Mouse (Mus musculus): ENCODE results near the gene Ssbp2. TPM values are rescaled to one million over a fixed set of nuclear protein-coding genes. Genes with fewer than 3 reads are reported as not detected.

The Ssbp2 gene
- polyA plus RNA-seq, 1 experiment, result 75.2 TPM

DNA sequence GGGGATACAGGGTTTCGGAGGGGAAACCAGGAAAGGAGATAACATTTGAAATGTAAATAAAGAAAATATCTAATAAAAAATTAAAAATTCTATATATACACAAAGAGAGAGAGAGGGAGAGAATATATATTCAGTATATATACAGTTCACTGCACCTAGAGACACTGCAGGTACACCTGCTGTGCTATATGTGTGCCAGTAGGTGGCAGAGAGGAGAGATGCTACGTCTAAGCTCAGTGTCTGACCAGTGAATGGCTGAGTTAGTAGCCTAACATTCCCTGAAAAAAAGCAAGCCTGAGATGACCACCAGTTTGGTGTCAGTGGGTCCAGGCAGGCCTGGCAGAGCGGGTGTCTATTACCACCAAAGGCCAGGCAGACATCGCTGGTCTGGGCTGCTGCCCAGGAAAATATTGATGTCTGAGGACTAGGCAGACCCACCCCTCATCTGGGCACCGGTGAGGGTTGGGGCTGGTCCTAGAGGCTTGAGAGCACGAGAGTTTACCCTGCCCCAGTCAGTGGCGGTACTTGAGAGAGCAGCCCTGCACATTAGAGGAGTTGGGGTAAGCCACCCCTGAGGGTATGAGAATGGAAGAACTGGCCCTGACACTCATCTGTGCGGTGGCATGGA lies 263.1 kb downstream of the Ssbp2 start:
- Histone ChIP-seq H3K27ac (ENCODE audit: insufficient read depth, low read length) (no peak overlapping the region), H3K27me3 (ENCODE audit: control insufficient read depth, insufficient read depth, low read length) (no peaks in the 10 kb centered on the region), H3K4me1 (ENCODE audit: control insufficient read depth, insufficient read depth, low read length) (no peaks in the 10 kb centered on the region), H3K4me3 (replicated peaks; ENCODE audit: insufficient read depth, low read depth, low read length) (no peak overlapping the region)
- TF ChIP-seq POLR2A (IDR thresholded peaks at IDR 0.05; ENCODE audit: borderline replicate concordance, insufficient read depth, low read length), result no peak
- TF ChIP-seq CTCF (IDR thresholded peaks at IDR 0.05; ENCODE audit: borderline replicate concordance, insufficient read depth, low read depth, low read length), result peak; percentile 21; the same call in 1 of the 2 replicates
- 69% methylated on average over 8 of the region's 8 CpGs for WGBS
- DNase-seq, result no peak

DNA sequence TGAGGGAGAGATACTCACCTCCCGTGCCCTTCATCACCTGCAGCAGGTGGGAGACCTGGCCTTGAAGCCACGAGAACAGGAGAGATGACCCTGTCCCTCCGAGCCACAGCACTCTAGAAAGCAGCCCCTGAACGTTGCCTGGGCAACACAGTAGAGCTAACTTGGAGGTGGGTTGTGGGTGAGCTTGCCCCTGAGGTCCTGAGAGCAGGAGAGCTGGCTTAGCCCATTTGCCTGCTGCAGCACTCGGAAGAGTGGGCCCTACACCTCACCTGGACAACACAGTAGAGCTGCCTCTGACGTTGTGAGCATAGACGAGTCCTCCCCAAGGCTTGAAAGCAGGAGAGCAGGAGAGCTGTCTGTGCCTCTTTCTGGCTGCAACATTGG lies 263.6 kb downstream of the Ssbp2 start:
- Histone ChIP-seq H3K4me1 (ENCODE audit: control insufficient read depth, insufficient read depth, low read length) (no peaks in the 10 kb centered on the region), H3K4me3 (replicated peaks; ENCODE audit: insufficient read depth, low read depth, low read length) (no peak overlapping the region), H3K27ac (ENCODE audit: insufficient read depth, low read length) (no peak overlapping the region), H3K27me3 (ENCODE audit: control insufficient read depth, insufficient read depth, low read length) (no peaks in the 10 kb centered on the region)
- TF ChIP-seq CTCF (IDR thresholded peaks at IDR 0.05; ENCODE audit: borderline replicate concordance, insufficient read depth, low read depth, low read length), result no peak
- no peak for TF ChIP-seq POLR2A (IDR thresholded peaks at IDR 0.05; ENCODE audit: borderline replicate concordance, insufficient read depth, low read length)
- 81% methylated on average over 7 of the region's 7 CpGs for WGBS
- no peak for DNase-seq

DNA sequence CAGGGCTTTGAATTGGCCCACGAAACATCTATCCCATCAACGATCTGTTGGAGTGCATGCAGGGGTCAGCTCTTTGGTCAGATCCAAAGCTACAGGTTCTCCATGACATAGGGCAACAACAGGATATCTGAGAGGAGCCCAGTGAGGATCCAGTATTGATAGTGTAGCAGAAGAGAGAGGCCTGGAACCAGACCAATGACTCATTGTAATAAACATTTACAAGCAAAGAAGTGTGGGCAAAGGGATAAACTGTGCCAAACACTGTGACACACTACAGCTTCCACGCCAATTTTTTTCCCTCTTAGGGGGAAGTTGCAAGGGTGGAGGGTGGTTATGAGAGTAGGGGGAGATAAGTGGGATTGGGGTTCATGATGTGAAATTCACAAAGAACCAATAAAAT lies 264.1 kb downstream of the Ssbp2 start:
- no peak for DNase-seq
- H3K4me1 ChIP-seq (ENCODE audit: control insufficient read depth, insufficient read depth, low read length), result no peaks in the 10 kb centered on the region
- no peak for TF ChIP-seq POLR2A (IDR thresholded peaks at IDR 0.05; ENCODE audit: borderline replicate concordance, insufficient read depth, low read length)
- TF ChIP-seq CTCF (IDR thresholded peaks at IDR 0.05; ENCODE audit: borderline replicate concordance, insufficient read depth, low read depth, low read length), result no peak
- 65% methylated on average over 3 of the region's 3 CpGs for WGBS
- H3K4me3 ChIP-seq (replicated peaks; ENCODE audit: insufficient read depth, low read depth, low read length), result no peak overlapping the region
- H3K27me3 ChIP-seq (ENCODE audit: control insufficient read depth, insufficient read depth, low read length), result no peaks in the 10 kb centered on the region
- no peak overlapping the region for H3K27ac ChIP-seq (ENCODE audit: insufficient read depth, low read length)

DNA sequence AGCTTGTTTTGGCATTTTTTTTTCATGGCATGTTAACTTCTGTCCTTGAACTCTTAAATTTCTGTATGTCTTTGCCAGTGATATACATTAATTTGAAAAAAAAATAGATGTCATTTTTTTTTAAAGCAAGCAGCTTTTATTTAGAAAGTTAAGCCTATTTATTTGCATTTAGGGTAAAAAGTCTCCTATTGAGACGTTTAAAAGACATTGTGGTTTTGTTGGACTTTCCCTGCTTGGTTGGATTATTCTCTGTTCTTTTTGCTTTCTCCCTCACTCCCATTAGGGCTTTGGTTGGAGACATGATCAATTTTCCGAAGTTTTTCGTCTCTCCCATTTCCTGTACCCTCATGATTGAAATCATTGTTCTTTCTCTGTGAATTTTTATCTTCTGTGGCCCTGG lies 265.0 kb downstream of the Ssbp2 start:
- H3K4me1 ChIP-seq (ENCODE audit: control insufficient read depth, insufficient read depth, low read length), result no peaks in the 10 kb centered on the region
- DNase-seq, result no peak
- TF ChIP-seq CTCF (IDR thresholded peaks at IDR 0.05; ENCODE audit: borderline replicate concordance, insufficient read depth, low read depth, low read length) (no peak), POLR2A (IDR thresholded peaks at IDR 0.05; ENCODE audit: borderline replicate concordance, insufficient read depth, low read length) (no peak)
- no peaks in the 10 kb centered on the region for H3K27me3 ChIP-seq (ENCODE audit: control insufficient read depth, insufficient read depth, low read length)
- 76% methylated on average over 3 of the region's 3 CpGs for WGBS
- H3K4me3 ChIP-seq (replicated peaks; ENCODE audit: insufficient read depth, low read depth, low read length), result no peak overlapping the region
- no peak overlapping the region for H3K27ac ChIP-seq (ENCODE audit: insufficient read depth, low read length)

DNA sequence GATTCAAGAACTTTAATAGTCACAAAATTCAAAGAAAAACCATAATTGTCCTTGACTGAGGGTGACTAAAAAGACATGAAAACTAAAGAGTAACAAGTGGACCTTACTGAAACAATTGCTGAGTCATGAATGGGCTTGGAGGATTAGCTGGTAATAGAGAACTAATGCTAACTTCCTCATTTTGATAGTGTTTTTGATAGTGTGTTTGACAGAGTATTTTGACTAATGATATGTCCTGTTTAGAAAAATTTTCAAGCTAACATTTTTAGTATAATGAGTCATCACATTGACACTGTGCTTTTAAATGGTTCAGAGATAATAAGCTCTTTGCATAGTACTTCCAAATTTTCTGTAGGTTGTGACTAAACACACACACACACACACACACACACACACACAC lies 267.8 kb downstream of the Ssbp2 start:
- no peak overlapping the region for H3K4me3 ChIP-seq (replicated peaks; ENCODE audit: insufficient read depth, low read depth, low read length)
- DNase-seq, result no peak
- no peak overlapping the region for H3K27ac ChIP-seq (ENCODE audit: insufficient read depth, low read length)
- TF ChIP-seq POLR2A (IDR thresholded peaks at IDR 0.05; ENCODE audit: borderline replicate concordance, insufficient read depth, low read length) (no peak), CTCF (IDR thresholded peaks at IDR 0.05; ENCODE audit: borderline replicate concordance, insufficient read depth, low read depth, low read length) (no peak)
- no peaks in the 10 kb centered on the region for H3K27me3 ChIP-seq (ENCODE audit: control insufficient read depth, insufficient read depth, low read length)
- H3K4me1 ChIP-seq (ENCODE audit: control insufficient read depth, insufficient read depth, low read length), result no peaks in the 10 kb centered on the region

DNA sequence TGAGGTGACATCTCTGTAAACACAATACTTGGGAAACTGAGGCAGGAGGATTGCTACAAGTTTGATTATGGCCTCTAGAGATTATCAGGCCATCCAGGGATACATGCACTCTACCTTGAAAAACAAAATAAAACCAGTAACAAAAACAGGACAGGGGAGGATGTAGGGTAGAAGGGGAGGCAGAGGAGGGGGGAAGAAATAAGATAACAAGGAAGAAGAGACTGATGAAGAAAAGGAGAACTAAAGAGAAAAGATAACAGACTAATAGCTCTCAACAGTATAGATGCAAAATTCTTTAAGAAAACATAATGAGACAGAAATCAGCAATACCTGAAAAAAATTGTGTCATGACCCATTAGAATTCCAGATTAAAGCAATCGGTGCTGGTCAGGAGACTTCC lies 277.1 kb downstream of the Ssbp2 start:
- Histone ChIP-seq H3K27me3 (ENCODE audit: control insufficient read depth, insufficient read depth, low read length) (no peaks in the 10 kb centered on the region), H3K4me3 (replicated peaks; ENCODE audit: insufficient read depth, low read depth, low read length) (no peak overlapping the region), H3K4me1 (ENCODE audit: control insufficient read depth, insufficient read depth, low read length) (no peaks in the 10 kb centered on the region), H3K27ac (ENCODE audit: insufficient read depth, low read length) (no peak overlapping the region)
- DNase-seq, result no peak
- TF ChIP-seq POLR2A (IDR thresholded peaks at IDR 0.05; ENCODE audit: borderline replicate concordance, insufficient read depth, low read length) (no peak), CTCF (IDR thresholded peaks at IDR 0.05; ENCODE audit: borderline replicate concordance, insufficient read depth, low read depth, low read length) (no peak)
- 93% methylated on average over 1 of the region's 1 CpGs for WGBS

DNA sequence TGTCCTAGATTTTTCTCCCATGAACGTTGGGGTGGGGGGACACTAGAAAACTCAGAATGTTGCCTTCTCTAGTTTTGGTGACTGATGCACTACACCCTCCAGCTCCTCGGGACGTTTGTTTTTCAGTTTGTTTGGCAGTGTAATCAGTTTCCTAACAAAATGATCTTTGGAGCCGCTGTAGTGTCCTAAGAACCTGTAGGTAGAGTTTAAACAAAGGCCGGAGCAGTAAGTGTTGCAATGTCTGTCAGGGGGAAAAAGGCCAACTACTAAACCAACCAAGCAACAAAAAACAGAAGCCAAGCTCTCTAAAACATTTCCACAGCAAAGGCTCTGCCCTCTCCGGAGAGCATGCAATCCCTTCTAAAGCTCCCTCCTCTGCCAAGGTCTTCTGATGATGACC lies 280.8 kb downstream of the Ssbp2 start:
- no peak overlapping the region for H3K27ac ChIP-seq (ENCODE audit: insufficient read depth, low read length)
- WGBS, result 62% methylated on average over 6 of the region's 6 CpGs

DNA sequence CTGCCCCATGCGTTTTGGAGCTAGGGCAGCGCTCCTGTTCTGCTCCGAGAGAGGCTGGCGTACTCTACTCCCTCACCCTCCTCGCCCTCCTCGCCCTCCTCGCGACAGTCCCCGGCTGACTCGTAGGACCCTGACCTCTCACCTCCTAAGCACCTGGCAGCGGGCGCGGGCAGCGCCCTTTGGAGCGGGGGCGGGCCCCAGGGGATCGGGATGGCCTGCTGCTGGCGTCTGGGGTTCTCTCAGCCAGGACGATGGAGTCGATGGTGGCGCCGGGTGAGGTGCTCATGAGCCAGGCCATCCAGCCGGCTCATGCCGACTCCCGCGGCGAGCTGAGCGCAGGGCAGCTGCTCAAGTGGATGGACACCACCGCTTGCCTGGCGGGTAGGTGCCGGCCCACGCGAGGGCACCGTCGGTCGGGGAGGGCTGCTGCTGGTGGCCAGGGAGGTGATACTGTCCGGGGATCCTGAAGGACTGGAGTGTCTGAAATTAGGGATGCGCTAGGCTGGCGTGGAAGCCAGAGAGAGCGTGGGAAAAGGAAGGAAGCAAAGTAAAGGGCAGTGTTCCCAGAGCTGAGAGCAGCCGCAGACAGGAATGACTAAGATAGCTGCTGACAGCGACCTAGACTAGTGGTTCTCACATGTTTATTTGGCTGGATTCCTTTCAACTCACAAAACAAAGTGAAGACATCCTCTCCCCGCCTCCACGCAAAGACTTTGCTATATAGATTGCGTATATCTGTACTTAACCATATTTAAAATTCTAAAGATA lies 281.4 kb downstream of the Ssbp2 start, which contains the start of gene Acot12:
Gene Acot12 (plus strand): TSS at position 233 of the 768 bp plus-strand sequence.
- Histone ChIP-seq H3K4me1 (ENCODE audit: control insufficient read depth, insufficient read depth, low read length) (no peaks in the 10 kb centered on the region), H3K27me3 (ENCODE audit: control insufficient read depth, insufficient read depth, low read length) (no peaks in the 10 kb centered on the region), H3K27ac (ENCODE audit: insufficient read depth, low read length) (no peak within 1 kb of the TSS), H3K4me3 (replicated peaks; ENCODE audit: insufficient read depth, low read depth, low read length) (peak within 1 kb of the TSS; percentile 50)
- 5% methylated on average over 45 of the region's 45 CpGs for WGBS
- no peak for TF ChIP-seq POLR2A (IDR thresholded peaks at IDR 0.05; ENCODE audit: borderline replicate concordance, insufficient read depth, low read length)
- no peak for TF ChIP-seq CTCF (IDR thresholded peaks at IDR 0.05; ENCODE audit: borderline replicate concordance, insufficient read depth, low read depth, low read length)
- peak; percentile 63 to 67 for DNase-seq

More for the DNA sequence above, 280.8 kb downstream of the Ssbp2 start:
- Histone ChIP-seq H3K4me1 (ENCODE audit: control insufficient read depth, insufficient read depth, low read length) (no peaks in the 10 kb centered on the region), H3K27me3 (ENCODE audit: control insufficient read depth, insufficient read depth, low read length) (no peaks in the 10 kb centered on the region), H3K4me3 (replicated peaks; ENCODE audit: insufficient read depth, low read depth, low read length) (peak overlapping the region; percentile 50)
- no peak for DNase-seq
- TF ChIP-seq CTCF (IDR thresholded peaks at IDR 0.05; ENCODE audit: borderline replicate concordance, insufficient read depth, low read depth, low read length) (no peak), POLR2A (IDR thresholded peaks at IDR 0.05; ENCODE audit: borderline replicate concordance, insufficient read depth, low read length) (no peak)
